Mouse (Mus musculus): ENCODE measurements at regions not wholly inside any gene's neighbourhood (a gene's known extent, or its start where the extent isn't known, plus 50 kb on each side); places are given as distances from the start of the nearest gene placed in this dataset.

DNA sequence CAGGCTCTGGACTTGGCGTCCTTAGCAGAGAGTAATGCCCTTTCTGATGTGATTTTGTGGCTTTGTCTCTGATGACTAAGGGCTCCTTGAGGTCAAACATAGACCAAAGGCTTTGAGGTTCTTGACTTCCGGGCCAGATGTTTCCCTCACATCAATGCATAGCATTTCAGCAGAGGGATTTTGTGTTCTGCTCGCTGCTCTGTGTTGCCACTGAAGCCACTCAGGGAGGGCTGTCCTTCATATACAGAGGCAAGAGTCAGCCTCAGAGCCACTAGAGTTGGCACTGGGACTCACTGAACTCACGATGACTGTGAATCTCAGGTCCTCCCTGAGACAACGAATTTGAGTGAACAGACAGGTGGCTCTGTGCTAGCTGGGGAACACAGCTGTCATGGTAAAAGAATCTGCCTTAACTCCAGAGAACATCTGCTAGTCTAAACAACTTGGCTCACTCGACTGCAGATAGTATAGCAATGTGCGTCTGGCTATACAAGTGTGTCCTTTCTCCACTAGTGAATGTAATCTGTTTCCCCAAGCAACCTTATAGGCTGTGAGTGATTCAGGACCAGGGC lies 74.3 kb downstream of the Gp2 start:
- TF ChIP-seq CTCF (conservative IDR thresholded peaks at IDR 0.05), result no peak
- no peak overlapping the region for H3K27ac ChIP-seq
- no peak for DNase-seq (ENCODE audit: low spot score in 2 of 2)
- H3K4me3 ChIP-seq, result no peak overlapping the region

DNA sequence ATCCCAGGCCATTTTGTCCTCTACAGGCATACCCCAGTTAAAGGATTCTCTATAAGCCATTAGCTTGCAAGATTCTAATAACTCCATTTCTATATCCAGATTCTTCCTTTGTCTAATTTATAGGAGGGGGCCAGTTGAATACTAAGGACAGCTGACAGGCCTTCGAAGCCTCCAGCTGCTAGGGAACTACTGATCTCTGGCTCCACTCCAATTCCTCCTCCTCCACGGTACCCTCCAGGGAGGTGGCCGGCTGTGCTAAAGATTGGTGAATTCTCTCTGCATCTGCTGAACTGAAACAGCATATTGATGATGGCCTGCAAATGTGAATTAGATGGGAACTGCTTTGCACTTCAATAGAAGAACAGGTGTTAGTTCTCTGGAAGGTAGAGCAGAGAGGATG lies 79.2 kb downstream of the Gp2 start:
- Histone ChIP-seq H3K27ac (no peak overlapping the region), H3K4me3 (no peak overlapping the region)
- no peak for DNase-seq (ENCODE audit: low spot score in 2 of 2)
- TF ChIP-seq CTCF (conservative IDR thresholded peaks at IDR 0.05), result no peak

DNA sequence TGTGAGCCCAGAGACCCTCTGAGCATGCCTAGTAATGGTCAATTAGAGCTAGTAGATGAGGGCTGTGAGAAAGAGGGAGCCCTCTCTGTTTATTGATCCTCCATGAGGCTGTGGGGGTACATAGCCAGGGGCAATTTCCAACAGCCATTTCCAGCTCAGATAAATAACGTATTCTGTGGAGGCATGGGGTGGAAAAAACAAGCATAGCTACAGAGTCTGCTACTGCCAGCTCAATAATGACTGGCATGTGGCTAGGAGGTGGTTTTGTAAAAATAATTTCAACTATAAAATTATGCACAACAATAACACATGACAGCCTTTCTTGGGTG lies 94.9 kb downstream of the Gp2 start:
- no peak for DNase-seq (ENCODE audit: low spot score in 2 of 2)

DNA sequence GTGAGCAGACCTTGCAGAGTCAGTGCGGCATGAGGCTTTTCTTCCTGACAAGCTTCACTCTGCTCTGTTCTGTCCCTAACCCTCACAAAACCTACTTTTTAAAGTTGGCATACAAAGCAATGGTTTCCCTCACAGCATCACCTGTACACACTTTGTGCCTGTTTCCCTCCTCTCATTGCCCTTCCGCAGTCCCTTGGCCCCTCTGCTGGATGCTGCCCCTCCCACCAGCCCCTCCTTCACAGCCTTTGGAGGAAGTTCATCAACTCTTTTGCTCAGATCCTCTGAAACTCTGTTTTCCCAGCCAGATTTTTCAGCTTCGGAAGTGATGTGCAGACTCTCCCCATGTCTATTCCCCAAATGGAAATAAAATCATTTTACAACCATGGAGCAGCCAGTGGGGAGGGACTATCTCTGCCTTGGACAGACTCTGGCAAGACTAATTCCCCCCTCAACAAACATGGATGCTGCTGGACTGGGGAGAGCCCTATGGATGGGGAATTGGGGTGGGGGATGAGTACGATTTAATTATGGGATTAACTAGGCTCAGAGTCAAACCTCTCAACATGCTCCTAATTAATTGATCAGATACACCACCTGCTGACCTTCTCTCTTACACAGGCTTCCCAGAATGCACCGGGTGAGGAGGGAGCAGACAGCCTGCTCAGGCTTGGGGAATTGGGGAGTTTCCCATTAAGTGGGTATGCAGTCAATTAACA lies 95.4 kb downstream of the Gp2 start:
- DNase-seq (ENCODE audit: low spot score in 2 of 2), result peak in 1 of 2 experiments; percentile 14
- no peak overlapping the region for H3K4me3 ChIP-seq
- H3K27ac ChIP-seq, result peak overlapping the region; percentile 70
- TF ChIP-seq CTCF (conservative IDR thresholded peaks at IDR 0.05), result no peak

More for the DNA sequence above, 94.9 kb downstream of the Gp2 start:
- no peak for TF ChIP-seq CTCF (conservative IDR thresholded peaks at IDR 0.05)
- H3K27ac ChIP-seq, result peak overlapping the region; percentile 70
- no peak overlapping the region for H3K4me3 ChIP-seq

DNA sequence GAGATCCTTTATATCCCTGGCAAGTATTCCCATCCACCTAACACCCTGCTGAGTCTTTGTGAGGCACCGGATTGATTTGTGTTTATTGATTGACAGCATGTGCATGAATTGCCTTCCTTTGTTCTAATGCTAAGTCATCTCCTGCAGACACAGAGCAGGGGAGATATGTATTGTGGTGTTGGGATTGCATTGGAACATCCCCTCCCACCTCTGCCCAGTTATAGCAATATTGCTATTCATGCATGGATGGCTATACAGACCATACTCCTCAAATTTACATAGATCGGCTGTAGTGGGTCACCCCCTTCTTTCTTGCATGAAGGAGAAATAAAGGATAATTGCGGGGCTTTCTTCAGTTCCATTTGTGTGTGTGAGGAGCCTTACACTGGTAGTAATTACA lies 101.7 kb downstream of the Gp2 start:
- Histone ChIP-seq H3K4me3 (no peak overlapping the region), H3K27ac (no peak overlapping the region)
- no peak for DNase-seq (ENCODE audit: low spot score in 2 of 2)
- no peak for TF ChIP-seq CTCF (conservative IDR thresholded peaks at IDR 0.05)

DNA sequence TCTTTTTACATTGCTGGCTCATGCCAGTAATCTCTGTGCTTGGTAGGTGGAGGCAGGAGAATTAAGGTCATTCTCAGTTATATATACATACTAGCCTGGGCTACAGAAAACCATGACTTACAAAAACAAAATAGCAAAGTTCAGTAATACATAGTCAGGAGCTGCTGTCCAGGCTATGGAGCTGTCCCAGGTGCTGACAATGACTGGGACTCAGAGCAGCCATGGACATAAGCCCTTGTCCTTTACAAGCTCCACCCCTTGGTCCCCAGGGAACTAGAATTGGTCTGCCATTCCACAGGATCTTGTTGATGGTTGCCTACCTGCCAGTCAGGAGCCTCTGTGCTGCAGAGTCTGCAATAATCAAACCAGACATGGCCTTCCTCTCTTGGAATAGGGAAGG lies 102.8 kb downstream of the Gp2 start:
- Histone ChIP-seq H3K4me3 (no peak overlapping the region), H3K27ac (no peak overlapping the region)
- DNase-seq (ENCODE audit: low spot score in 2 of 2), result no peak
- TF ChIP-seq CTCF (conservative IDR thresholded peaks at IDR 0.05), result no peak

DNA sequence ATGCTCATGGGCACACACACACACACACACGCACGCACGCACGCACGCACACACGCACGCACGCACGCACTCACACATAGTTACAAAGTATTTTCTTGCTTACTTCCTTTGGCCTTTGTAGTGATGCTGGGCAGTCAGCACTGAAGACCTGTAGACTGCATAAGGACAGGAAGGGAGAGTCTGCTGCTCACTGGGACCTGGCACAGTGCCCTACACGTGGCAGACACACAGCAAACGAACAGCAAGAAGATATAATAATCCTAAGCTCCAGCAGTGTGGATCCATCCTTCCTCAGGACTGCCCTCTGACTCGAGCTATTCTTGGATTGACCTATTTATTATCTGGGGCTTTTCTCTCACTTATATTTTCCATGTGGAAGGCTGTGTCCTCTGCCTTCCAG lies 106.5 kb downstream of the Gp2 start:
- H3K4me3 ChIP-seq, result no peak overlapping the region
- no peak for DNase-seq (ENCODE audit: low spot score in 2 of 2)
- no peak for TF ChIP-seq CTCF (conservative IDR thresholded peaks at IDR 0.05)
- no peak overlapping the region for H3K27ac ChIP-seq

- Histone ChIP-seq H3K27ac (no peak overlapping the region), H3K4me3 (no peak overlapping the region)
- no peak for TF ChIP-seq CTCF (conservative IDR thresholded peaks at IDR 0.05)
- DNase-seq (ENCODE audit: low spot score in 2 of 2), result no peak
Measured at GRCm38 (mm10) chr7:119350641-119351040, 108.4 kb downstream of the Gp2 start.

DNA sequence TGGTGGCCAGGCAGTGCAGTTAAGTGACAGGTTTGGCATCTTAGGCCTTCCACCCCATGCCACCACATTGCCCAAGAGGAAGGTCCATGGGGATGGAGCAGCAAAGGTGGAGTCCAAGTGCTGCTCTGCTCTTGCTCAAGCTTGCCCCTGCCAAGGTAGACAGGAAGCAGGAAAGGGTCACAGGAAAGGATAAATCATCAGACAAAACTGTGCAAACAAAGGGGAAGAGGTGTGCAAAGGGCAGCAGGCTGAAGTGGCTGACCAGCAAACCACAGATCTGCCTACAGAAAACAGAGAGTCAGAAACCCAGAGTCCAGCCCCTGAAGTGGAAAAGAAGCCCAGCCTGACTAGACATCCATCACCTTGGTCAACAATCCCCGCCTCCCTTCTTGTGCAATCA lies 115.7 kb downstream of the Gp2 start:
- H3K4me3 ChIP-seq, result no peak overlapping the region
- no peak for TF ChIP-seq CTCF (conservative IDR thresholded peaks at IDR 0.05)
- no peak for DNase-seq (ENCODE audit: low spot score in 2 of 2)
- H3K27ac ChIP-seq, result no peak overlapping the region

DNA sequence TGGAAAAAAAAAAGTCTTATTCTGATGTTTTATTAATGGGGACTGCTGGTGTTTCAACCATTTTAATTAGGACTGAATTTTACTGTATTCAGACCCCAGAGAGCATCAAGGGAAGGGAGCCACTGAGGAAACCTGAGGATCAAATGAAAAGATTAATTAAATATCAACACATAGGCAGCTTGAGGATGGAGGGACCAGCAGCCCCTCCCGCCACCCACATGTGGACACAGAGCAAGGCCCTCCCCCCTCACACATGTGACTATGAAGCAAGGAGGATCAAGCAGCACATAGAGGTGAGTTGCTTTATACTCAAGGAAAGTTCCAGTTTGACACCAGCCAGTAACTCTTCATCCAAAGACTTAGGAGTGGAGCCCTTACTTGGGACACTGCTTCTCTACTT lies 126.0 kb downstream of the Gp2 start:
- no peak for DNase-seq (ENCODE audit: low spot score in 2 of 2)
- Histone ChIP-seq H3K4me3 (no peak overlapping the region), H3K27ac (no peak overlapping the region)
- no peak for TF ChIP-seq CTCF (conservative IDR thresholded peaks at IDR 0.05)

DNA sequence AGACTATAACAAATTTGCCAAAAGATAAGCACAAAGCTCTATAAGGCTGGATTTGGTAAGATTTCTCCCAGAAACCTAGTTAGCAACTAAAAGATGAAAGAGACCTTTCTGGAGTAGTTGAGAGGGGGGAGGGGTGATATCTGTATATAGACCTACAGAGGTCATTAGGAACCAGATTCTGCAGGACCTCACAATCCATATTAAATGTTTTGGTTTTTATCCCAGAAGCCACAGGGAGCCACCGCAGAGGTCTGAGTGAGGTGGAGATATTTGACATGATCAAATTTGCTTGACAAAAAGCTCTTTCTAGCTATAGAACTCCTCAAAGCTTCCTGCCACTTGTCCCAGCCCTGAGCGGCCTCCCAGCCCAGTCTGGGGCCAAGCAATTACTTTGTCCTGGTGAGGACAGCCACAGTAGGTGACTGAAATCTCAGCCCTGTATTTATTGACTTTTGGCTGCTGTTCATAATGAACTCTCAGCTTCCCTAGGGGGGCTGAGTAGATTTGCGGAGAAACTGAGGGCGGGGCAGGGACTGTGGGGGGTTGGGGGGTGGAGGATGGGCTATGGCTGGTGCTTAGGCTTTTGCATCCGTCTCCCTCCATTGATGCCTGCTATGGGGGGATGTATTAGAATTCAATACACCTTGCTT lies 128.5 kb downstream of the Gp2 start:
- no peak overlapping the region for H3K4me3 ChIP-seq
- no peak for DNase-seq (ENCODE audit: low spot score in 2 of 2)
- no peak for TF ChIP-seq CTCF (conservative IDR thresholded peaks at IDR 0.05)
- no peak overlapping the region for H3K27ac ChIP-seq

DNA sequence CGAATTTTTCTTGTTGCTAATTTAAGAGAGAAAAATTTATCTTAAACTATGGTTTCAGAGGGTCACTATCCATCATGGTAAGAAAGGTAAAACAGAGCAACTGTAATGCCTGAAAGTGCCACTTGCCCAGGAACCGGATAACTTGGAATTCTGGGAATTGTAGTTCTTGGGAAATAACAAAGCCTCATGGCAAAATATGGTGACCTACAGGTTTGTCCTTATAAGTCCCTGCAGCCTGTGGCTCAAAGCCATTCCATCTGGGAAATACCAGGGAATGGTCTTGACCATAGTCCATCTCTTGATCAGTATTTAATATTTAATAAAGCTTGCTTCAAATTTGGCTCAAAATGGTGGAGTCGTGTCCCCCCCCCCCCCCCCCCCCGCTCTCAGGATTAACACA lies 111.9 kb upstream of the Gpr139 start:
- no peak for DNase-seq (ENCODE audit: low spot score in 2 of 2)
- Histone ChIP-seq H3K4me3 (no peak overlapping the region), H3K27ac (no peak overlapping the region)
- TF ChIP-seq CTCF (conservative IDR thresholded peaks at IDR 0.05), result no peak

DNA sequence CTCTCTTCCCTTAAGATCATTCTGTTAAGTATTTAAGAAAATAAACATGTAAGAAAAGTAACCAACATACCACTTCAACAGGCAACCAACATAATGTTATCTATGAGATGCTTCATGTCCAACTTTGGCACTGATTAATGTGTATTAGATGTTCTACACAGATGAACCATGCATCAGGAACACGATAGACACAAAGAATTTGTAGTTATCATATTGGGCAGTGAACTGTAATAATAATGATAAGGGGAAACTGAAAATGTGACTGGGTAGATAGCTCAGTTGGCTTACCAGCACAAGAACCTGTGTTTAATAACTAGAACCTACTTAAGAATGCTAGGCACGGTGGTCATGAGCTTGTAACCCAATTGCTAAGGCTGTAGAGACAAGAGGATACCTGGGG lies 107.0 kb upstream of the Gpr139 start:
- DNase-seq (ENCODE audit: low spot score in 2 of 2), result no peak
- no peak for TF ChIP-seq CTCF (conservative IDR thresholded peaks at IDR 0.05)
- Histone ChIP-seq H3K27ac (no peak overlapping the region), H3K4me3 (no peak overlapping the region)

GRCm38 (mm10) chr7:119285290-119285689 lies 100.9 kb upstream of the Gpr139 start:
- H3K4me3 ChIP-seq, result no peak overlapping the region
- TF ChIP-seq CTCF (conservative IDR thresholded peaks at IDR 0.05), result no peak
- peak; percentile 42 to 63 for DNase-seq (ENCODE audit: low spot score in 2 of 2)
- peak overlapping the region; percentile 61 for H3K27ac ChIP-seq

Data from layer of hippocampus, adult 2 months (tissue).